Mouse (Mus musculus) olfactory bulb, adult 2 months (tissue): Measurements from ENCODE around the gene Dscam.

Experiments
- CTCF ChIP-seq: fragments of 200-500 bp; IDR thresholded peaks from 2 replicates; pipeline ENCODE4 v1.5.1; 2012; ENCODE audit warnings: low read depth, mild to moderate bottlenecking, low read length, moderate library complexity; ENCODE audit not compliant: insufficient read depth
- POLR2A ChIP-seq: fragments of 200-500 bp; IDR thresholded peaks from 2 replicates; pipeline ENCODE4 v1.6.1; 2012; ENCODE audit warnings: mild to moderate bottlenecking, low read depth, low read length, moderate library complexity; ENCODE audit not compliant: insufficient read depth

GRCm38 (mm10) chr16:96761225-96761624 is 409.3 kb downstream of the Dscam start:
- no peak for TF ChIP-seq CTCF
- TF ChIP-seq POLR2A, result no peak
